Mouse (Mus musculus) stomach, embryonic 15.5 days (tissue): ENCODE measurements around the gene Fam19a3. TPM values are rescaled to one million over a fixed set of nuclear protein-coding genes. Genes with fewer than 3 reads are reported as not detected.
A peak's percentile ranks its signal among the peaks of the same experiment; 100 is the strongest.
"Not testable (repeated sequence)": the region's sequence is repeated elsewhere in the genome, so short reads cannot be mapped to it uniquely, and the experiment has no call there.

Source experiments
- ATAC-seq: fragments of 200-750 bp; cut with Nextera tagmentation; 2 replicates; pipeline ENCODE4 v1.8.0; 2017; ENCODE audit warnings: low read depth, moderate number of reproducible peaks, moderate TSS enrichment; ENCODE audit not compliant: insufficient read depth, low FRiP score
- H3K27ac ChIP-seq: fragments of 300-500 bp; sonication (generic); 2 replicates; pipeline ENCODE4 v1.5.1; 2015; ENCODE audit warnings: mild to moderate bottlenecking, inconsistent platforms
- H3K27me3 ChIP-seq: fragments of 300-500 bp; sonication (generic); replicated peaks from 2 replicates; pipeline ENCODE4 v1.6.1; 2015; ENCODE audit warnings: inconsistent platforms
- H3K36me3 ChIP-seq: fragments of 300-500 bp; sonication (generic); 2 replicates; pipeline ENCODE4 v1.6.1; 2015; ENCODE audit warnings: inconsistent platforms
- H3K4me1 ChIP-seq: fragments of 300-500 bp; sonication (generic); 2 replicates; pipeline ENCODE4 v1.6.1; 2015; ENCODE audit warnings: inconsistent platforms
- H3K4me2 ChIP-seq: fragments of 300-500 bp; sonication (generic); 2 replicates; pipeline ENCODE4 v1.6.1; 2015; ENCODE audit warnings: mild to moderate bottlenecking, inconsistent platforms
- H3K4me3 ChIP-seq: fragments of 300-500 bp; sonication (generic); replicated peaks from 2 replicates; pipeline ENCODE4 v1.5.1; 2015; ENCODE audit warnings: inconsistent platforms
- H3K9ac ChIP-seq: fragments of 300-500 bp; sonication (generic); 2 replicates; pipeline ENCODE4 v1.6.1; 2015; ENCODE audit warnings: inconsistent platforms
- H3K9me3 ChIP-seq: fragments of 300-500 bp; sonication (generic); 2 replicates; pipeline ENCODE4 v1.6.1; 2016; ENCODE audit warnings: inconsistent platforms
- WGBS: fragments of 180-500 bp; shearing (Covaris S2); methylation state at CpG from one replicate; pipeline ENCODE4 v1.1.7; 2015; 5-methylcytosine and 5-hydroxymethylcytosine counted together
- polyA plus RNA-seq: library from polyadenylated mRNA; unstranded; fragments of >200 nt; fragmentation: Nextera tagmentation; extraction: Ambion mirVana; gene quantifications from 2 replicates; pipeline ENCODE4 v1.2.1, GENCODE M21; 2015

Gene Fam19a3
- polyA plus RNA-seq, 1 experiment from 2014 or later = 0.21 TPM

DNA sequence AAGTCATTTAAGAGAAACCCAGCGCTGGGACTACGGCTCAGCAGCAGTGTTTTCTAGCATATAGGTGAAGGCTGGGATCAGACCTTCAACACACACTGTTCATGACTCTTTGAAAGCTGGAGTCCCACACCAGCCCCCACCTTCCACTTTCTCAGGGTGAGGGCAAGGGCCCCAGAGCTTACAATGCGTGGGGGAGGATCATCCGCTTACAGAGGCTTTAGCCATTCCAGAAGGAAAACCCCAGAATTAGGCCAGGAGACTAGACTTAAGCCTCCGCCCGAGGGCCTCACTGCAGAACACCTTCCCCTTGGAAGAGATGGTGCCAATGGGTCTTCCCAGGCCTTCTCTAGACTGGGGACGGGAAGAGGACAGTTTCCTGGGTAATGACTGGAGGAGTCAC is 8.3 kb downstream of the Fam19a3 start:
- Histone ChIP-seq H3K4me3 (no peak overlapping the region), H3K4me2 (no peak overlapping the region), H3K4me1 (0 out of 2 replicates have a peak, but pooled peaks cover 7% of the 10 kb centered on the region), H3K9me3 (no peaks in the 10 kb centered on the region), H3K27me3 (peaks cover 17% of the 10 kb centered on the region), H3K9ac (no peak overlapping the region), H3K36me3 (no peaks in the 10 kb centered on the region), H3K27ac (no peak overlapping the region)
- ATAC-seq = no peak
- 77% methylated on average over 7 of the region's 7 CpGs for WGBS

DNA sequence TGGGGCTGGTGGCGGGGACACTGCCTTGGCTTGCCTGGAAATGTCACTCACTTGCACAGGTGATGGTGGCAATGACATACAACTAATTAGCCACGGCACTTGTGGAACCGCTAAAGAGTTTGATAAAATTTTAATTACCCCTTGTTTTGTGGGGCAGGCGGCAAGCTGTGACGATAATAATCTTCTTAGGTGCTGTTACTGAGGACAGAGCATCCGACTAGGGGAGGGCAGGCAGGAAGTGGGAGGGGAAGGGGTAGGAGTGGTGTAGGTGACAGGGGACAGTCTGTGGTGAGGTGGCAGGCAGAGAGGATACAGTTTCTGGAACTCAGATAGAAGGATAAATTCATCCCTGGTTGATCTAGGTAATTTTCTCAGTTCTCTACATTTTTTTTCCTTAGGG is 10.2 kb downstream of the Fam19a3 start:
- H3K9me3 ChIP-seq = no peaks in the 10 kb centered on the region
- WGBS = 63% methylated on average over 6 of the region's 6 CpGs
- ATAC-seq = no peak
- no peak overlapping the region for H3K27ac ChIP-seq
- H3K36me3 ChIP-seq = no peaks in the 10 kb centered on the region
- peaks cover 5% of the 10 kb centered on the region for H3K27me3 ChIP-seq
- no peak overlapping the region for H3K4me3 ChIP-seq
- no peak overlapping the region for H3K4me2 ChIP-seq
- no peaks in the 10 kb centered on the region for H3K4me1 ChIP-seq
- H3K9ac ChIP-seq = no peak overlapping the region

DNA sequence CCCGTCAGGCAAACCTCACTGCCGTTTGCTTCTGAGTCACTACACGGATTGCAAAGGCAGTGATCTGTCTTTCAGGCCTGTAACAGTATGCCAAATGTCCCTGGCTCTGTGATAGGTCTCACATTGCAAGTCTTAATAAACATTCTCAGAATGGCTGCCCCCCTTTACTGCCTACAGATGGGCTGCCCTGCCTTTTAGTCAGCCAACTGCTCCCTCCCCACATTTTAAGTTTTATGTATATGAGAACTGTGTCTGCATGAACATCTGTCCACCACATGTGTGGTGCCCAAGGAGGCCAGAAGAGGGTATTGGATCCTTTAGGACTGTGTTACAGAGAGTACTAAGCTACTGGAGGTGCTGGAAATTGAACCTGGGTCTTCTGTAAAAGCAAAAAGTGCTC is 10.7 kb downstream of the Fam19a3 start:
- no peak overlapping the region for H3K9ac ChIP-seq

DNA sequence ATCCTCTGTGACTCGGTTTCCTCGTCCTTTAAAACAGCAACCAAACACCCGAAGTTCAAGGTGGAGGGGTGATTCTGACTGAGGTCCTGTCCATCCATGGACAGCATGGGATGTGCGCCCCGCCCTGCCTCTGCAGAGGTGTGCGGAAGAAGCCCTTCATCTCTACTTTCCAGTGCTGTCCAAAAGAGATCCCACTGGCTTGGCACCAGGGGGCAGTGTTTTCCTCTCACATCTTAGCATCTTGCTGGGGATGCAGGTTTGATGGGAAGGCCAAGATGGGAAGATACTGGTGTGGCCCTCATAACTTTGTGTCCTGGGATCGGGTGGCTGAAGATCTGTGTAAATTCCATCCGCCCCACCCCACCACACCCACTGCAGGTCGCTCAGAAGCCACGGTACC is 11.6 kb downstream of the Fam19a3 start:
- Histone ChIP-seq H3K4me1 (no peaks in the 10 kb centered on the region), H3K4me3 (no peak overlapping the region), H3K9ac (no peak overlapping the region), H3K27ac (no peak overlapping the region), H3K9me3 (no peaks in the 10 kb centered on the region), H3K36me3 (no peaks in the 10 kb centered on the region), H3K4me2 (no peak overlapping the region), H3K27me3 (no peaks in the 10 kb centered on the region)
- no peak for ATAC-seq
- WGBS = 52% methylated on average over 10 of the region's 10 CpGs

More for the DNA sequence above, 10.7 kb downstream of the Fam19a3 start:
- Histone ChIP-seq H3K27ac (no peak overlapping the region), H3K27me3 (no peaks in the 10 kb centered on the region; the same call in 1 of the 2 replicates), H3K4me3 (no peak overlapping the region), H3K4me1 (no peaks in the 10 kb centered on the region), H3K9me3 (no peaks in the 10 kb centered on the region), H3K36me3 (no peaks in the 10 kb centered on the region), H3K4me2 (no peak overlapping the region)
- no peak for ATAC-seq
- WGBS = 62% methylated on average over 3 of the region's 3 CpGs

DNA sequence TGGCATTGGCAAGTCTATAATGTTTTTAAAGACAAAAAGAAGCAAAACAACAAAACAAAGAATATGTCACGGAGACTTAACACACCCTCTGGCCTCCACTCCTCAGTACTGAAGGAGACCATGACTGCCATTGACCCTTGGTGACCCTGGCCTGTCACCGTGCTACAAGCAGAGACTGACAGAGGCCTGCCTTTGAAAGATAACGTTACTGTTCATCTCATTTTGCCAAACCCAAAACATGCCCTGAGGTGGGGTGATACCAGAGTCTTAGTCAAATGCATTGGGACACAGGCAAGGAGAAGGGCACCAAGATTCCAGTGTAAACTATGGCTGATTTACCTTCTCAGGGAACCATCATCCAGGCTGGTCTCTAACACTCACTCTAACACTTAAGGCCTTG is 12.5 kb downstream of the Fam19a3 start:
- H3K9me3 ChIP-seq = no peaks in the 10 kb centered on the region
- no peak overlapping the region for H3K4me2 ChIP-seq
- H3K4me1 ChIP-seq = no peaks in the 10 kb centered on the region
- no peaks in the 10 kb centered on the region for H3K36me3 ChIP-seq
- no peak overlapping the region for H3K4me3 ChIP-seq
- no peak for ATAC-seq
- WGBS = 66% methylated on average over 3 of the region's 3 CpGs
- H3K27me3 ChIP-seq = no peaks in the 10 kb centered on the region
- no peak overlapping the region for H3K27ac ChIP-seq
- H3K9ac ChIP-seq = no peak overlapping the region

DNA sequence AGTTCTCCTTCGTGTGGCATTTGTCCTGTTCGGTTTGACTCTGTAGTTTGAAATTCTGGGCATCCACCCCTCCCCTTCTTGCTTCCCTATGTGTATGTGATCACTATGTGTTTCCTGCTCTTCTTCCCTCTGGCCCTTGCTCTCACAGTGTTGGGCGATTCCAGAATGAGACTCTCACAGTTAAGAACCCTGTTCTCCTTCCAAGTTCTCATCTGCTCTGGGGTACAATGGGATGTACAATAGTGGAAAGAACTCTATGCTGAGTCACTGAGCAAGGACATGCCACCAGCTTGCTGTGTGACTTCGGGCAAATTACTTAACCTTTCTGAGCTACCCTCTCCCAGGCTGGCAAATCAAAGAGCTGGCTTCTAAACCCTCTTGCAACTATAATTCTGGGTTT is 13.9 kb downstream of the Fam19a3 start:
- Histone ChIP-seq H3K4me1 (no peaks in the 10 kb centered on the region), H3K4me3 (no peak overlapping the region), H3K9me3 (no peaks in the 10 kb centered on the region), H3K27ac (no peak overlapping the region), H3K27me3 (no peaks in the 10 kb centered on the region), H3K9ac (no peak overlapping the region), H3K36me3 (no peaks in the 10 kb centered on the region), H3K4me2 (no peak overlapping the region)
- ATAC-seq = no peak
- WGBS = 75% methylated on average over 4 of the region's 4 CpGs

DNA sequence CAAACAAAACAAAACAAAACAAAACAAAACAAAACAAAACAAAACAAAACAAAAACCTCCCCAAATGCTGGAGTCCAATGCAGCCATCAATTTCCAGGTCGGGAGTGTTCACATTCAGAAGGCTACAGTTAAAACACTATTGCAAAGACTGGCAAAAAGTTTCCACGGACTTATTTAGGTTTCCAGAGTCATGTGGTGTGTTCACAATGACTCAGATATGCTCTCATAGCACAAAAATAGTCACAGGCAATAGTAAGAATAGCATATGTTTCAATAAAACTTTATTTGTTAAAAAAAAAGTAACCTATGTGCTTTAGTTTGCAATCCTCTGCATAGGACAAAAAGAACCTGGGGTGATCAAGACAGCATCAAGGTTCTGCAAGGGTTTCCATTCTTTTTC is 14.5 kb downstream of the Fam19a3 start:
- Histone ChIP-seq H3K4me2 (no peak overlapping the region), H3K27ac (no peak overlapping the region), H3K4me1 (no peaks in the 10 kb centered on the region), H3K4me3 (no peak overlapping the region), H3K36me3 (no peaks in the 10 kb centered on the region), H3K9ac (no peak overlapping the region), H3K9me3 (no peaks in the 10 kb centered on the region), H3K27me3 (no peaks in the 10 kb centered on the region)
- ATAC-seq = no peak
- 46% methylated on average over 2 of the region's 2 CpGs for WGBS

DNA sequence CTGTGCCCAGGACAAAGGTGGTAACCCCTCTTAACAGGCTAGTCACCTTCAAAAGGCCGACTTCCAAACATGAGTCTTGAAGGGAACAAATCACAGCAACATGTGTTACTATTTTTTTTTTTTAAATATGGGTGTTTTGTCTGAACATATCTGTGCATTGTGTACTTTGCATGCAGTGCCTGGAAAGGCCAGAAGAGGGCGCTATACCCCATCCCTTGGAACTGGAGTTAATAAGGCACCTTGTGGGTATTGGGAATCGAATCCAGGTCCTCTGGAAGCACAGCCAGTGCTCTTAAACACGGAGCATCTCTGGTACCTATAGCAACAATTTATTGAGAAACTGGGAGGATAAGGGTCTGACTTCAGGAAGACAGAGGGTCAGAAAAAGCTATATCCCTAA is 16.6 kb downstream of the Fam19a3 start:
- ATAC-seq = no peak
- Histone ChIP-seq H3K4me1 (0 out of 2 replicates have a peak, but pooled peaks cover 2% of the 10 kb centered on the region), H3K27me3 (no peaks in the 10 kb centered on the region), H3K9me3 (no peaks in the 10 kb centered on the region), H3K4me2 (no peak overlapping the region), H3K4me3 (no peak overlapping the region), H3K9ac (no peak overlapping the region), H3K36me3 (no peaks in the 10 kb centered on the region), H3K27ac (no peak overlapping the region)
- WGBS = 20% methylated on average over 4 of the region's 4 CpGs

DNA sequence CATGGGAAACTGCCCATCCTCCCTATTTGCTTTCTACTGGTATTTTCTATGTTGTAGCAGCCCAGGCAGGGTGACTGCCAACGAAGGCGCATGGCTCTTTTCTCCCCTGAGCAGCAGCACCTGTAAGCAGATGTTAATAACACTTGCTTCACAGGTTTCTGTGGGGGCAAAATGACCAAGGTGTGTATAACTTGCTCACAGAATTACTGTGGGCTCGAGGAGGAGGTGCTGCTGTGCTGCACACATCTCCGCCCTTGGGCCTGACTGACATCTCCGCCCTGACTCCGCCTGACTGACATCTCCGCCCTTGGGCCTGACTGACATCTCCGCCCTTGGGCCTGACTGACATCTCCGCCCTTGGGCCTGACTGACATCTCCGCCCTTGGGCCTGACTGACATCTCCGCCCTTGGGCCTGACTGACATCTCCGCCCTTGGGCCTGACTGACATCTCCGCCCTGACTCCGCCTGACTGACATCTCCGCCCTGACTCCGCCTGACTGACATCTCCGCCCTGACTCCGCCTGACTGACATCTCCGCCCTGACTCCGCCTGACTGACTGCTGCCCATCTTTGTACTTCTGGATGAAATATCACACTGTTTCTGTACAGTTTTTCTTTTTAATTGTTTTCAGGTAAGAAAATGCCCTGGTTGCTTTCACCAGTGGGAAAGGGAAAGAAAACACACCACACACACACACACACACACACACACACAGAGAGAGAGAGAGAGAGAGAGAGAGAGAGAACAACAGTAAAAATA is 19.4 kb downstream of the Fam19a3 start:
- ATAC-seq, H3K27me3 ChIP-seq, H3K4me1 ChIP-seq, H3K4me3 ChIP-seq, H3K4me2 ChIP-seq, H3K36me3 ChIP-seq, H3K9ac ChIP-seq, H3K9me3 ChIP-seq, H3K27ac ChIP-seq: not testable (repeated sequence)
- WGBS = 26% methylated on average over 20 of the region's 20 CpGs

DNA sequence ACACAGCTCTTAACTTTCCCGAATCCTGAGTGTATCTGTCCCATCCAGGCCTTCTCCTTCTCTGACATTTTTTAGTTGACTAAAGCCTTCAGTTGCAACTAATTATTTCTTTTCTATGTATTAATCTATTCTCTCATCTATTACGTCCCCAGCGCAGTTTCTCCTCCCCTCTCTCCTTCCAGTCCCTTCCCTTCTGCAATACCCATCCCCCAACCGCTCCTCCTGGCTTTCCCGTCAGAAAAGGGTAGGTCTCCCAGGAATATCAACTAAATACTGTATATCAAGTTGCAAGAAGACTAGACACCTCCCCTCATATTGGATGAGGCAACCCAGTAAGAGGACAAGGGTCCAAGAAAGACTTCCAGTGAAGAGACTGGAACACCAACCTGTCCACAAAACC is 22.8 kb downstream of the Fam19a3 start:
- no peak overlapping the region for H3K27ac ChIP-seq
- H3K9ac ChIP-seq = no peak overlapping the region
- no peaks in the 10 kb centered on the region for H3K9me3 ChIP-seq
- 10% methylated on average over 5 of the region's 5 CpGs for WGBS
- H3K4me2 ChIP-seq = peak overlapping the region; percentile 75
- no peaks in the 10 kb centered on the region for H3K36me3 ChIP-seq
- H3K4me1 ChIP-seq = peaks cover 10% of the 10 kb centered on the region; the same call in 1 of the 2 replicates
- ATAC-seq = no peak
- peak overlapping the region; percentile 39 for H3K4me3 ChIP-seq
- peaks cover 9% of the 10 kb centered on the region; the same call in 1 of the 2 replicates for H3K27me3 ChIP-seq

DNA sequence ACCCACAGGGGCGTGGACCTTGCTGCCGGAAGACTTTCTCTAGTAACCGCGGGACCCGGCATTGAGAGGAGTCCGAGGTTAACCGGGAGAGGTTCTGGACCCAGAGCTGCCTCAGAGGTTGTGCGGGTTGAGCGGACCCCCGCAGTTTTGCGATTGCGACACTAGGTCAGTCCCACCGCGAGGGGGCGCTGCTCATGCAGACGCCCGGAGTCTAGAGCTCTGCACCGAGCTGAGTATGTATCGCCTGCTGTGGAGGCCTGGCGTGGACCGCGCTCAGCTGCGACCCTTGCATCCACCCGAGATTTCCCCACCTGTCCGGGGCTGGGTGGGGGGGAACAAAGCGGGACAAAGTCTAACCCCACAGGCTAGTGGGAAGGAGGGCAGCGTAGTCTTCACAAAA is 23.2 kb downstream of the Fam19a3 start:
- H3K4me1 ChIP-seq = peaks cover 10% of the 10 kb centered on the region; the same call in 1 of the 2 replicates
- peak overlapping the region; percentile 39 for H3K4me3 ChIP-seq
- peak overlapping the region; percentile 75 for H3K4me2 ChIP-seq
- 1% methylated on average over 27 of the region's 27 CpGs for WGBS
- H3K27ac ChIP-seq = no peak overlapping the region
- no peaks in the 10 kb centered on the region for H3K36me3 ChIP-seq
- no peaks in the 10 kb centered on the region for H3K9me3 ChIP-seq
- peak overlapping the region; percentile 16; the same call in 1 of the 2 replicates for H3K9ac ChIP-seq
- ATAC-seq = 0 out of 2 replicates have a peak, but pooled peaks have one; percentile 56
- H3K27me3 ChIP-seq = peaks cover 9% of the 10 kb centered on the region; the same call in 1 of the 2 replicates

DNA sequence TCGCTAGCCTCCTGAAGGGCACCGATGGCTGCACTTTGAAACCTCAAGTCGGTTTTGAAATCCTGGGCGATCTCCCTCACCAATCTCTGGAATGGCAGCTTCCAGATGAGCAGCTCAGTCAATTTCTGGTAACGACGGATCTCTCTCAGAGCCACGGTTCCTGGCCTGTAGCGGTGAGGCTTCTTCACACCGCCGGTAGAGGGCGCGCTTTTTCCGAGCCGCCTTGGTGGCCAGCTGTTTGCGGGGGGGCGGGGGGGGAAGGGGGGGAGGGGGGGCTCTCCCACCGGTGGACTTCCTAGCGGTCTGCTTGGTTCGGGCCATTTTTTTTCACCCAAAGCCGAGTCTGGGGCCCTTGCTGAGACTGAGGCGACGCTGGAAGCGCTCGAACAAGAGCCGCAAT is 28.8 kb downstream of the Fam19a3 start:
- H3K27ac ChIP-seq, ATAC-seq, H3K27me3 ChIP-seq, H3K9me3 ChIP-seq, H3K4me1 ChIP-seq, H3K36me3 ChIP-seq, H3K4me3 ChIP-seq, H3K9ac ChIP-seq: not testable (repeated sequence)
- 0 out of 2 replicates have a peak overlapping the region, but pooled peaks have one; percentile 13 for H3K4me2 ChIP-seq
- WGBS = 16% methylated on average over 22 of the region's 25 CpGs
